Mouse (Mus musculus): ENCODE data around the gene Cyp2d22. TPM values are rescaled to one million over a fixed set of nuclear protein-coding genes. Genes with fewer than 3 reads are reported as not detected.
"Not testable (repeated sequence)": the region's sequence is repeated elsewhere in the genome, so short reads cannot be mapped to it uniquely, and the experiment has no call there.

Cyp2d22 gene
- polyA plus RNA-seq, 1 experiment from 2014 or later, result 1.5 TPM

DNA sequence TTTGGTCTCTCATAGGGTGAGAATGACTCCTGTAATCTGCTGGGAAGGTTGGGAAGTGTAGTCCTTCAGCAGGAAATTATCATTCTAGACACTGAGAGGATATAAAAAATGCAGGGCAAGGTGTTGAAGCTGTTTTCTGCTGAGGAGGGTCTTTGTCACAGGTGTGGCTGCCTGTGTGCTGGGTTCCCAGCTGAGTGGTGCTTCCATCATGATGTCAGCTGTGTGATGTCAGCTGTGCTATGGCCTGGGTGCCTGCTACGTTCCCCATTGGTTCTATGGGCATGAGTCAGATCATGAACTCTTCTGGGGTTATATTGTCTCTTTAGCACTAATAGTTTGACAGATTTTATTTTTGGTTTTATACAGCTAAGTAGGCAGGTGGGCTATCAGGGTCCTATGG, 11.2 kb downstream of the Cyp2d22 start:
- Histone ChIP-seq H3K9ac (ENCODE audit: low read depth, low read length) (no peak overlapping the region), H3K4me2 (ENCODE audit: low read length) (no peak overlapping the region), H3K9me3 (replicated peaks; ENCODE audit: control insufficient read depth, low read length, poor library complexity, severe bottlenecking) (no peaks in the 10 kb centered on the region), H3K27me3 (ENCODE audit: control insufficient read depth, insufficient read depth, low read depth, low read length) (no peaks in the 10 kb centered on the region), H3K4me3 (ENCODE audit: low read depth, low read length) (no peak overlapping the region), H3K4me1 (ENCODE audit: control insufficient read depth, insufficient read depth, low read length) (no peaks in the 10 kb centered on the region), H3K36me3 (ENCODE audit: control insufficient read depth, insufficient read depth, low read length) (no peaks in the 10 kb centered on the region), H3K27ac (ENCODE audit: low read length) (no peak overlapping the region)
- ATAC-seq, result no peak
- WGBS, result 81% methylated on average over 1 of the region's 1 CpGs

DNA sequence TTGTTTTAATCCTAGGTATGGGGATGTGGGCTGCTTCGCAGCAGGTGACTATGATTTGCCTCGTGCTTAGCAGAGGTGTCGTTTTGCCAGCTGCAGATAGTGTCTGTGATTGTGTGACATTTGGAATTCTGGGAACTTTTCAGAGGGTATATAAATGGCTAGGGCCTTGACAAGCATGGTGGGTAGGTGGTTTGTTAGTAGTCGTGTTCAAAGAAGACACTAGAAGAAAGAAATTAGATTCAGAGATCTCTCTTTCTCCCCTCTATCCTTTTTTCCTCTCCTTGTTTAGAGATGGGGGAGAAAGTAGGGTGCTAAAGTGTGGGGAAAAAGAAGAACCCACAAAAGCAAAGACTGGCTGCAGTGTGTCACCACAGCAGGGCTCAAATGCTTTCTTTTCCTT, 11.9 kb downstream of the Cyp2d22 start:
- H3K9ac ChIP-seq (ENCODE audit: low read depth, low read length), result no peak overlapping the region
- H3K27me3 ChIP-seq (ENCODE audit: control insufficient read depth, insufficient read depth, low read depth, low read length), result no peaks in the 10 kb centered on the region
- no peaks in the 10 kb centered on the region for H3K9me3 ChIP-seq (replicated peaks; ENCODE audit: control insufficient read depth, low read length, poor library complexity, severe bottlenecking)
- no peak overlapping the region for H3K4me3 ChIP-seq (ENCODE audit: low read depth, low read length)
- no peaks in the 10 kb centered on the region for H3K36me3 ChIP-seq (ENCODE audit: control insufficient read depth, insufficient read depth, low read length)
- ATAC-seq, result no peak
- no peak overlapping the region for H3K4me2 ChIP-seq (ENCODE audit: low read length)
- H3K4me1 ChIP-seq (ENCODE audit: control insufficient read depth, insufficient read depth, low read length), result no peaks in the 10 kb centered on the region
- no peak overlapping the region for H3K27ac ChIP-seq (ENCODE audit: low read length)
- WGBS, result 95% methylated on average over 4 of the region's 4 CpGs

GRCm38 (mm10) chr15:82364561-82364960, 15.5 kb downstream of the Cyp2d22 start:
- H3K4me2 ChIP-seq (ENCODE audit: low read length); H3K4me3 ChIP-seq (ENCODE audit: low read depth, low read length); H3K36me3 ChIP-seq (ENCODE audit: control insufficient read depth, insufficient read depth, low read length); H3K9ac ChIP-seq (ENCODE audit: low read depth, low read length); ATAC-seq; H3K27ac ChIP-seq (ENCODE audit: low read length); H3K9me3 ChIP-seq (replicated peaks; ENCODE audit: control insufficient read depth, low read length, poor library complexity, severe bottlenecking); H3K4me1 ChIP-seq (ENCODE audit: control insufficient read depth, insufficient read depth, low read length); H3K27me3 ChIP-seq (ENCODE audit: control insufficient read depth, insufficient read depth, low read depth, low read length): not testable (repeated sequence)
- WGBS, result 12% methylated on average over 6 of the region's 9 CpGs

- not testable (repeated sequence) for H3K4me2 ChIP-seq (ENCODE audit: low read length); ATAC-seq; H3K4me1 ChIP-seq (ENCODE audit: control insufficient read depth, insufficient read depth, low read length); H3K27ac ChIP-seq (ENCODE audit: low read length); H3K9ac ChIP-seq (ENCODE audit: low read depth, low read length); H3K9me3 ChIP-seq (replicated peaks; ENCODE audit: control insufficient read depth, low read length, poor library complexity, severe bottlenecking); H3K36me3 ChIP-seq (ENCODE audit: control insufficient read depth, insufficient read depth, low read length); H3K27me3 ChIP-seq (ENCODE audit: control insufficient read depth, insufficient read depth, low read depth, low read length); H3K4me3 ChIP-seq (ENCODE audit: low read depth, low read length)
- 86% methylated on average over 7 of the region's 12 CpGs for WGBS
Observed at GRCm38 (mm10) chr15:82363801-82364200, 16.3 kb downstream of the Cyp2d22 start.

GRCm38 (mm10) chr15:82362234-82362633, 17.8 kb downstream of the Cyp2d22 start:
- Histone ChIP-seq H3K4me1 (ENCODE audit: control insufficient read depth, insufficient read depth, low read length) (no peaks in the 10 kb centered on the region), H3K27ac (ENCODE audit: low read length) (no peak overlapping the region), H3K27me3 (ENCODE audit: control insufficient read depth, insufficient read depth, low read depth, low read length) (no peaks in the 10 kb centered on the region), H3K36me3 (ENCODE audit: control insufficient read depth, insufficient read depth, low read length) (no peaks in the 10 kb centered on the region), H3K9me3 (replicated peaks; ENCODE audit: control insufficient read depth, low read length, poor library complexity, severe bottlenecking) (no peaks in the 10 kb centered on the region), H3K4me3 (ENCODE audit: low read depth, low read length) (no peak overlapping the region), H3K9ac (ENCODE audit: low read depth, low read length) (no peak overlapping the region), H3K4me2 (ENCODE audit: low read length) (no peak overlapping the region)
- ATAC-seq, result no peak
- WGBS, result 86% methylated on average over 3 of the region's 4 CpGs

GRCm38 (mm10) chr15:82361459-82362018, 18.5 kb downstream of the Cyp2d22 start:
- Histone ChIP-seq H3K4me1 (ENCODE audit: control insufficient read depth, insufficient read depth, low read length) (no peaks in the 10 kb centered on the region), H3K9ac (ENCODE audit: low read depth, low read length) (no peak overlapping the region), H3K27me3 (ENCODE audit: control insufficient read depth, insufficient read depth, low read depth, low read length) (no peaks in the 10 kb centered on the region), H3K27ac (ENCODE audit: low read length) (no peak overlapping the region), H3K4me3 (ENCODE audit: low read depth, low read length) (no peak overlapping the region), H3K9me3 (replicated peaks; ENCODE audit: control insufficient read depth, low read length, poor library complexity, severe bottlenecking) (no peaks in the 10 kb centered on the region), H3K4me2 (ENCODE audit: low read length) (no peak overlapping the region), H3K36me3 (ENCODE audit: control insufficient read depth, insufficient read depth, low read length) (no peaks in the 10 kb centered on the region)
- whole genome bisulfite sequencing, result 81% methylated on average over 11 of the region's 11 CpGs
- no peak for ATAC-seq

- Histone ChIP-seq H3K4me1 (ENCODE audit: control insufficient read depth, insufficient read depth, low read length) (peaks cover 5% of the 10 kb centered on the region), H3K4me3 (ENCODE audit: low read depth, low read length) (no peak overlapping the region), H3K36me3 (ENCODE audit: control insufficient read depth, insufficient read depth, low read length) (no peaks in the 10 kb centered on the region), H3K9me3 (replicated peaks; ENCODE audit: control insufficient read depth, low read length, poor library complexity, severe bottlenecking) (no peaks in the 10 kb centered on the region), H3K27ac (ENCODE audit: low read length) (no peak overlapping the region), H3K27me3 (ENCODE audit: control insufficient read depth, insufficient read depth, low read depth, low read length) (no peaks in the 10 kb centered on the region), H3K9ac (ENCODE audit: low read depth, low read length) (no peak overlapping the region), H3K4me2 (ENCODE audit: low read length) (no peak overlapping the region)
- WGBS, result 69% methylated on average over 22 of the region's 22 CpGs
- ATAC-seq, result no peak
Observed at GRCm38 (mm10) chr15:82358431-82359260, 21.4 kb downstream of the Cyp2d22 start.

- no peaks in the 10 kb centered on the region for H3K27me3 ChIP-seq (ENCODE audit: control insufficient read depth, insufficient read depth, low read depth, low read length)
- peak within 1 kb of the TSS; percentile 75 for H3K4me3 ChIP-seq (ENCODE audit: low read depth, low read length)
- WGBS, result 2% methylated on average over 57 of the region's 57 CpGs
- peak within 1 kb of the TSS; percentile 96 for H3K4me2 ChIP-seq (ENCODE audit: low read length)
- ATAC-seq, result peak; percentile 99
- peak within 1 kb of the TSS; percentile 84 for H3K27ac ChIP-seq (ENCODE audit: low read length)
- peaks cover 21% of the 10 kb centered on the region for H3K4me1 ChIP-seq (ENCODE audit: control insufficient read depth, insufficient read depth, low read length)
- no peaks in the 10 kb centered on the region for H3K9me3 ChIP-seq (replicated peaks; ENCODE audit: control insufficient read depth, low read length, poor library complexity, severe bottlenecking)
- H3K9ac ChIP-seq (ENCODE audit: low read depth, low read length), result peak within 1 kb of the TSS; percentile 86
- no peaks in the 10 kb centered on the region for H3K36me3 ChIP-seq (ENCODE audit: control insufficient read depth, insufficient read depth, low read length)
Observed at GRCm38 (mm10) chr15:82354126-82354945, 25.7 kb downstream of the Cyp2d22 start, which contains the start of gene Ndufa6. TSS of gene Ndufa6 (minus strand) at chr15:82354322.

- peak overlapping the region; percentile 96 for H3K4me2 ChIP-seq (ENCODE audit: low read length)
- H3K27me3 ChIP-seq (ENCODE audit: control insufficient read depth, insufficient read depth, low read depth, low read length), result no peaks in the 10 kb centered on the region
- H3K27ac ChIP-seq (ENCODE audit: low read length), result peak overlapping the region; percentile 84
- WGBS, result under 1% methylated on average over 23 of the region's 23 CpGs
- peaks cover 3% of the 10 kb centered on the region for H3K36me3 ChIP-seq (ENCODE audit: control insufficient read depth, insufficient read depth, low read length)
- no peak; the same call in none of the 2 replicates for ATAC-seq
- H3K4me1 ChIP-seq (ENCODE audit: control insufficient read depth, insufficient read depth, low read length), result peaks cover 21% of the 10 kb centered on the region
- peak overlapping the region; percentile 86 for H3K9ac ChIP-seq (ENCODE audit: low read depth, low read length)
- peak overlapping the region; percentile 75 for H3K4me3 ChIP-seq (ENCODE audit: low read depth, low read length)
- no peaks in the 10 kb centered on the region for H3K9me3 ChIP-seq (replicated peaks; ENCODE audit: control insufficient read depth, low read length, poor library complexity, severe bottlenecking)
Observed at GRCm38 (mm10) chr15:82353745-82354113, 26.3 kb downstream of the Cyp2d22 start.
